Mouse (Mus musculus) splenic B cell, adult 2 months (primary cell): ENCODE data around the gene Gm49325.

Experiments used
- DNase-seq: peaks from one replicate; pipeline ENCODE4 v3.0.0-alpha.2; 2011; ENCODE audit warnings: low read depth, low spot score
- H3K27me3 ChIP-seq: 2 replicates; pipeline ENCODE4 v1.6.1; 2012; ENCODE audit warnings: mild to moderate bottlenecking, low read length, moderate library complexity, mixed read lengths; ENCODE audit not compliant: control insufficient read depth, poor library complexity, insufficient read depth, severe bottlenecking
- H3K36me3 ChIP-seq: 2 replicates; pipeline ENCODE4 v1.6.1; 2012; ENCODE audit warnings: mild to moderate bottlenecking, low read length, moderate library complexity, mixed read lengths; ENCODE audit not compliant: control insufficient read depth, poor library complexity, insufficient read depth, severe bottlenecking

Gene Gm49325

GRCm38 (mm10) chr10:77626591-77626990 lies 20.6 kb downstream of the Gm49325 start:
- peaks cover 5% of the 10 kb centered on the region; the same call in 1 of the 2 replicates for H3K36me3 ChIP-seq
- no peak for DNase-seq
- no peaks in the 10 kb centered on the region for H3K27me3 ChIP-seq

DNA sequence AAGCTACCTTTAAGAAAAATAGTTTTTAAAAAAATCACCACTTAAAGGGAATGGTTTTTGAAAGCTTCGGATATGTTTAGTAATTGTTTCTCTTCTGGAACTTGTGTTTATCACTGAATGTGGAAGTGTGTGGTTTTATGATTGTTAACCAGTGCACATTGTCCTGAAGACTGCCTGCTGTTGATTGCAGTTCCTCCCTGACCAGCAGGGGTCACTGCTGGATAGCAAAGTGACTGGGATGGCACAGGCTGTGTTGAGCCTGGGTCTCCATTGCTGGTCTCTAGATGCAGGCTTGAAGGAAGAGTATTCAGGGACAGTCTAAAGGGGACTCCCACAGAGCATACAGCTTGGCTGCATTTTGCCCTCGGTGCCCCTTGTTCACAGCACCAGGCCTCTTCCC lies 21.5 kb downstream of the Gm49325 start:
- no peaks in the 10 kb centered on the region for H3K27me3 ChIP-seq
- peaks cover 5% of the 10 kb centered on the region; the same call in 1 of the 2 replicates for H3K36me3 ChIP-seq
- peak; percentile 92 for DNase-seq

DNA sequence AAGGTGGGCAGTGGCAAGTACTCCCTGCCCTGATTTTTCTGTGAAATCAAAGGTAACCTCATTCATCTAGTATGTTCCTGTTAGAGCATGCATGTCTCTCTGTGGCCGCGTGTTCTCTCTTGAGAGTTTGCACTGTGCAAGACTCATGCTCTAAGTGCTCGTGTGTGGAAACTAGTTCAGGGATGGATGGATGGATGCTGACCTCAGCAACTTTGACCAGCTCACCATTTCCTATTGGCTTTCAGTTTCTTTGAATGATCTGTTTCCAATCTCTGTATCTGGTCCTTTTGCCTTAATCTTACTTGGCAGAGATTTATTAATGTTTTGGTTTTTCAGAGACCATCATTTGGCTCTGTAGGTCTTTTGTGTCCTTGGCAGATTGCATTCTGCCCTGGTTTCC lies 23.2 kb downstream of the Gm49325 start:
- no peaks in the 10 kb centered on the region for H3K27me3 ChIP-seq
- no peak for DNase-seq
- H3K36me3 ChIP-seq, result peaks cover 2% of the 10 kb centered on the region; the same call in 1 of the 2 replicates

DNA sequence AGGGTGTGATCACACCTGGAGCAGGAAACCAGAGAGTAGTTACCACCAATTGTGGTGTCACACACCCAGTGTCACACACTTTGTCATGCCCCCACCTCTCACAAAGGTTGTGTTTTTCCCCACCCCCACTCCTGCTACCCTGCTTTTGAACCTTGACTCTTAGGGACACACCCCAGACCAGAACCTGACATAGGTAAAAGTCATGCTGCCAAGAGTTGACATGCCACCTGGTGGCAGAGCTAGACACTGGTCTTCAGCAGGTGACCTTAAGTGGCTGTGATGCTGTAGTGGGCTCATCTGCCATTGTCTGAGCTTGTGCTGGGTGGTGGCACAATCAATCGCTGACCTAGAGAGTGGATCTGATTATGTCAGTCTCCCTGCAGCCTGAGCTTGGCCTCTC lies 24.0 kb downstream of the Gm49325 start:
- Histone ChIP-seq H3K27me3 (no peaks in the 10 kb centered on the region), H3K36me3 (peaks cover 2% of the 10 kb centered on the region; the same call in 1 of the 2 replicates)
- peak; percentile 63 for DNase-seq

- Histone ChIP-seq H3K36me3 (peaks cover 2% of the 10 kb centered on the region; the same call in 1 of the 2 replicates), H3K27me3 (no peaks in the 10 kb centered on the region)
- peak; percentile 84 for DNase-seq
Observed at GRCm38 (mm10) chr10:77634016-77634415, 28.0 kb downstream of the Gm49325 start.

DNA sequence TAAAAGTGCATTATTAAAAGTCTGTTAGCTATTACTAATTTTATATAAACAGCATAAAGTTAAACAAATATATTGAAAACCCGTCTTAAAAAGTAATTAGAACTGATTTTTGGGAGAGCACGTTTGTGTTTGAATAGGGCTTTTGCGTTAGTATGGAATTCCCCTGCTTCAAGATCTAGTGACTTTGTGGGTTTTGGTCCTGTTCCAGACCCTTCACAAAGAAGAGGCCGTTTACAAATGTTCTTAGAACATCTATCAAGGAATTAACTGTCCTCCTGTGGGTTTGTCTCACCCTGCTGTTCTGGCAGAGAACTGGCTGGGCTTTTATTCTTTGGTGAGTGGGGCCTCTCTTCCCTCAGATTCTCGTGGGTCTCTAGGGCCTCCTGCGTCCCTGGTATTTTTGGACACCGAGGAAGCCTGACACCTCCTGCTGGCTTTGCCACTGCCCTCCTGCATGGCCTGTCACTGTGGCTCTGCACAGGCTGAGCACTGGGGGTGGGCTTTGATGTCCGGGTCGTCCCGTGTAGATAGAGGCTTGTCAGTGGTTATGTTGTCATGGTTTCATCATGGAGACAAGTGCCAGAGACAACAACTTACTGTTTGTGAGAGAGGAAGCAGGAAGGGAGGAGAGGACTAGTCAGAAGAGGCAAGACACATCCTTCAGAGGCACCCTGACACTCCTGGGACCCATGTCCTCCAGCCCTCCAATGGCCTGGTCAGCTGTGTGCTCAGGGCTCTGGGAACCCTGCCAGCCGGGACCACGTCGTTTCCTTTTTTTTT lies 28.6 kb downstream of the Gm49325 start:
- no peaks in the 10 kb centered on the region for H3K27me3 ChIP-seq
- peaks cover 2% of the 10 kb centered on the region; the same call in 1 of the 2 replicates for H3K36me3 ChIP-seq
- peak; percentile 38 for DNase-seq

DNA sequence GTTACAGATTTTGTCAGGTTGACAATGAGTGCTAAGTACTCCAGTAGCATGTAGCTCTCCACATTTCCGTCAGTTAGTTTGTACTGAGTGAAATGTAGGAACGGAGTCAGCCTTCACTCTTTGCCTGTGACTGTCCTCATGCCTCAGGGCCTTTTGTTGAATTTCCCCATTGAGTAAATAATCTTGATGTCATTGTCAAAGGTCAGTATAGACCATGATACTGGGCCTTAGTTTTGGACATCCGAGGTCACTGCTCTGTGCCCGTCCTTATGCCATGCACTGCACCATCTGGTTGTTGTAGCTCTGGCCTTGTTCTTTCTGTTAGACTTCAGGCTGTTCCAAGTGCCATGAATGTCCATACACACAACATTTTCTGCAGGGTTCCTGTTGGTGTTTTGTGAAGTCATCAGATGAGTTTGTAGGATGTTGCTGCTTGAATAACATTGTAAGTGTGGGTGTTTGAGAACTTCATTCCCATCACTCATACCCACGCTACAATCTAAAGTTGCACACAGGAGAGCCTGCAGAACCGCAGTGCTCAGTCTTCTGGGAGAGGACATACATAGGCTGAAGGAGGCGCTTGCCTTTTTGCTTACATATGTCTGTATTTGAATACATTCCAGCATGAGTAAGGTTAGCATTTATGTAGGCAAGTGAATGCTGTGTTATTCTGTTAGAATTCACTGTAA lies 30.4 kb downstream of the Gm49325 start:
- Histone ChIP-seq H3K27me3 (no peaks in the 10 kb centered on the region), H3K36me3 (no peaks in the 10 kb centered on the region; the same call in 1 of the 2 replicates)
- DNase-seq, result no peak

- Histone ChIP-seq H3K36me3 (peaks cover 5% of the 10 kb centered on the region), H3K27me3 (no peaks in the 10 kb centered on the region)
- no peak for DNase-seq
Observed at GRCm38 (mm10) chr10:77638956-77639355, 33.0 kb downstream of the Gm49325 start.

DNA sequence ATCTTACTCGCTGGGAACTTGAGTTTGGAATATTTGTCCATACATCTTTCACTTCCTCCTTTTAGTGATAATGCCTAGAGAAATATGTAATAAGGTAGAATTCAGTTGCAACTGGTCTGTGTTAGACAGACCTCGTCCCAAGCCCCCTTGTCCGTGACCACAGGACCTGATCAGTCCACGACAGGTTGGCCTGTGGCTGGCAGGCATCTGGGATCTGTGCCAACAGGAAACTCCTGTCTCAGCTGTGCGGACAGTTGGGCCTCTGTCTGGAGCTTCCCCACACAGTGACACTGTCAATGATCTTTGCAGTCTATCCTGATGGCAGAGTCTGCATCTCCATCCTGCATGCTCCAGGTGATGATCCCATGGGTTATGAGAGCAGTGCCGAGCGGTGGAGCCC lies 37.2 kb downstream of the Gm49325 start:
- Histone ChIP-seq H3K27me3 (no peaks in the 10 kb centered on the region), H3K36me3 (peaks cover 8% of the 10 kb centered on the region)
- no peak for DNase-seq

DNA sequence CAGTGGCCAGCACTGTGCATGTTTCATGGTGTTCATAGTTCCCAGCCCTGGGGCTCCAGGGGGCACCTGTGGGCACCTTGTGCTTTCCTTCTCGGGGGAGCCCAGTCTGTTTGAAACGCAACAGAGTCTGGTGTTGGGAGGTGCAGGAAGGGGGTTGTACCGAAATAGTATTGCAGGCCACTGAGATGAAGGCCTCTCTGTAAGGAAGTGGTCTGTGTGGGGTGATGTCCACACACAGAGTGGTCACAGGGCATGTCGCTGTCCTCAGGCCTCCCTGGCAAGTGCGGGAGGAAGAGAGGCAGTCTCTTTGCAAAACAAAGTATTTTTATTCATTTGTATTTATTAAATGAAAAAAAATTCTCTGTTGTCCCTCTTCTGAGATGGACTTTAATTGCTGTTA lies 39.6 kb downstream of the Gm49325 start:
- Histone ChIP-seq H3K36me3 (peaks cover 8% of the 10 kb centered on the region), H3K27me3 (no peaks in the 10 kb centered on the region)
- DNase-seq, result no peak

- no peak for DNase-seq
- no peaks in the 10 kb centered on the region for H3K27me3 ChIP-seq
- peaks cover 8% of the 10 kb centered on the region for H3K36me3 ChIP-seq
Observed at GRCm38 (mm10) chr10:77647461-77647860, 41.5 kb downstream of the Gm49325 start.

- Histone ChIP-seq H3K27me3 (no peaks in the 10 kb centered on the region), H3K36me3 (peaks cover 6% of the 10 kb centered on the region)
- DNase-seq, result no peak
Observed at GRCm38 (mm10) chr10:77647901-77648300, 41.9 kb downstream of the Gm49325 start.

GRCm38 (mm10) chr10:77652046-77652445 lies 46.0 kb downstream of the Gm49325 start:
- H3K27me3 ChIP-seq, result no peaks in the 10 kb centered on the region
- H3K36me3 ChIP-seq, result no peaks in the 10 kb centered on the region
- DNase-seq, result no peak

DNA sequence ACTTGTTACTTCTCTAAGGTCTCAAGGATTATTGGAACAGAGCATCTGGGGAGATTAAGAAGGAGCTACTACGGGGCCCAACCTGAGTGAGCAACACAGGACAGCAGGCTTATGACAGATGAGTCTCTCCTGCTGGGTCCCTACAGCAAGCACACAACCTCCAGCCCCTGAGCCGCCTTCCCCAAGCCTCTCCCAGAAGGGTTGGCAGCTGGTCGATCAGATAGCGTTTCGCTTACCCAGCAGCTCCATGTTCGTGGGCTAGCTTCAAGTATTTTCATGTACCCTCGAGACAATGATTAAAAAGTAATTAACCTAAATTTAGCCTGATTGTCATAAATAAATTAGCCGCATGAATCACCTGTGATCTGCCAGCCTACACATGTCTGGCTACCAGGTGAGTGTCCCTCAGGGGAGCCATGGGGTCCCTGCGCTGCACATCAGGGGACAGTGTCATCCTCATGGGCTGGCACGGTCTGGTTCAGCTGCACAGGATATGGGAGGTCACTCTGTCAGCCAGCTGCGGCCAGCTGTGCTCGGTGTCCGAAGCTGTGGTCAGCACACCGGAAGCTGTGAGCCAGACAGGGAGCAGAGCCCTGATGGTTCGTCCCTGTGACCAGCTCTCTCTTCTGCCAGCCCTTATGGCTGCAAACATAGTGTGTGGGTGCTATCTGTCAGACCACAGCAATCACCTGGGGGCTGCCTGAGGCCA lies 52.4 kb downstream of the Gm49325 start:
- DNase-seq, result no peak
- Histone ChIP-seq H3K36me3 (no peaks in the 10 kb centered on the region), H3K27me3 (no peaks in the 10 kb centered on the region; the same call in 1 of the 2 replicates)
